Mouse (Mus musculus): ENCODE results near the gene Irf1.
A peak's percentile ranks its signal among the peaks of the same experiment; 100 is the strongest.

Irf1 gene

GRCm38 (mm10) chr11:53781201-53781775 is 11.5 kb downstream of the Irf1 start:
- DNase-seq (ENCODE audit: low read depth in 2 of 2, low spot score in 2 of 2) = no peak

- no peak for DNase-seq (ENCODE audit: low read depth in 2 of 2, low spot score in 2 of 2)
These were observed 12.2 kb downstream of the Irf1 start for GRCm38 (mm10) chr11:53781964-53782363.

DNA sequence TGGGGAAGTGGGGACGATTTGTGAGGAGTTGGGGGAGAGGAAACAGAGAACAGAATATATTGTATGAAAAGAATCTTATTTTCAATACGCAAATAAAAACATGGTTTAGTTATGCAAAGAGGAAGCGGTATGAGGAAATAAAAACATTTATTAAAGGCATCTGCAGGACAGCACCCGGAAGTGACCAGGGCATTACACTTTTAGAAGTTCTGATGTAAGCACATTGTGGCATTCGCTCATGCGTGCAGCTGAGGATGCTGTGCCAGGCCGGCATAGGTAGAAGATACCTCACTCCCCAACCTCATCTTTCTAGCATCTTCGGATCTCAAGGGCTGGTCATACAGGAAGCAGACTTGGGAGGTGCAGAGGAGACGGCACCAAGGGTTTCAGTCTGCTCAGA is 13.5 kb downstream of the Irf1 start:
- DNase-seq (ENCODE audit: low read depth in 2 of 2, low spot score in 2 of 2) = no peak

DNA sequence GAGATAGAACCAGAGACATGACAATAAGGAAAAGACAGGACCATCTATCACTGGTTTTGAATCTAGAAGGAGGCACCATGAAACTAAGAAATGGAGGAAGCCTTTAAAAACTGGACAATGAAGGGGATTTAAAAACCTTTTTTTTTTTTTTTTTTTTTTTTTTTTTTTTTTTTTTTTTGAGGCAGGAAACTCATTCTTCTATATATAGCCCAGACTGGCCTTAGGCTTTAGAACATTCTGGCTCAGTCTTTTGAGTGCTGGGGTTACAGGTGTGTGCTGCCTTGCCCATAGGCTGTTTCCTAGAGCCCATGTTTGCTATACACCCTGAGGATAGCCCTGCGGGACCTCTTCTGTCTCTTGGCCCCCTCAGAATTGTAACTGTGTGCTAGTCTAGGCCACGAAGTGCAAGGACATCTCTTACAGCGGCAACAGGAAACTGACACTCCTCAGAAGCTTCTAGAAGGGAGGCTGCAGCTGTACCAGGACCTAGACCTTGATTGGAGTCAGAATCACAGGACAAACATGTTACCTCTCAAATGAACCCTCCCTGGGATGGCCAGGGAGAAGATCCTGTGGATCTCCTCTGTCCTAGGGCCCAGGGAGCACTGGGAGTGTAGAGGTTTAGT is 15.6 kb downstream of the Irf1 start:
- DNase-seq (ENCODE audit: low read depth in 2 of 2, low spot score in 2 of 2) = no peak

- no peak for DNase-seq (ENCODE audit: low read depth in 2 of 2, low spot score in 2 of 2)
These were observed 16.5 kb downstream of the Irf1 start for GRCm38 (mm10) chr11:53786058-53787031.

GRCm38 (mm10) chr11:53788196-53788595 is 18.4 kb downstream of the Irf1 start:
- DNase-seq (ENCODE audit: low read depth in 2 of 2, low spot score in 2 of 2) = no peak

DNA sequence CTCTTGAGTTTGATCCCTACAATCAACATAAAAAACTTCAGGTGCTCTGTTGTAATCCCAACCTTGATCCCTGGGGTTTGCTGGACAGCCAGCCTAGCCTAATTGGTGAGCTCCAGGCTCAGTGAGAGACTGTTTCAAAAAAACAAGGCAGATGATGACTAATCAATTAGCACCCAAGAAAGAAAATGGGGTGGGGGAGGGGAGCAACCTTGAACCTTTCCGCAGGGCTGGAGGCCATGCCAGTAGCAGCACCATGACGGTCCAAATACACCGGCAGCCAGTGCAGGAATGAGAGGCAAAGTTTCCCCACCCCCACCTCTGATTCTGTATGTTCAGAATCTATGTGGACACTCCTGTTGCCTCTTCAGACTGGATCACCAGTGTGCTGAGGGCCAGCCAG is 19.5 kb downstream of the Irf1 start:
- DNase-seq (ENCODE audit: low read depth in 2 of 2, low spot score in 2 of 2) = no peak

GRCm38 (mm10) chr11:53792986-53793385 is 23.2 kb downstream of the Irf1 start:
- no peak for DNase-seq (ENCODE audit: low read depth in 2 of 2, low spot score in 2 of 2)

GRCm38 (mm10) chr11:53794015-53794414 is 24.2 kb downstream of the Irf1 start:
- no peak for DNase-seq (ENCODE audit: low read depth in 2 of 2, low spot score in 2 of 2)

DNA sequence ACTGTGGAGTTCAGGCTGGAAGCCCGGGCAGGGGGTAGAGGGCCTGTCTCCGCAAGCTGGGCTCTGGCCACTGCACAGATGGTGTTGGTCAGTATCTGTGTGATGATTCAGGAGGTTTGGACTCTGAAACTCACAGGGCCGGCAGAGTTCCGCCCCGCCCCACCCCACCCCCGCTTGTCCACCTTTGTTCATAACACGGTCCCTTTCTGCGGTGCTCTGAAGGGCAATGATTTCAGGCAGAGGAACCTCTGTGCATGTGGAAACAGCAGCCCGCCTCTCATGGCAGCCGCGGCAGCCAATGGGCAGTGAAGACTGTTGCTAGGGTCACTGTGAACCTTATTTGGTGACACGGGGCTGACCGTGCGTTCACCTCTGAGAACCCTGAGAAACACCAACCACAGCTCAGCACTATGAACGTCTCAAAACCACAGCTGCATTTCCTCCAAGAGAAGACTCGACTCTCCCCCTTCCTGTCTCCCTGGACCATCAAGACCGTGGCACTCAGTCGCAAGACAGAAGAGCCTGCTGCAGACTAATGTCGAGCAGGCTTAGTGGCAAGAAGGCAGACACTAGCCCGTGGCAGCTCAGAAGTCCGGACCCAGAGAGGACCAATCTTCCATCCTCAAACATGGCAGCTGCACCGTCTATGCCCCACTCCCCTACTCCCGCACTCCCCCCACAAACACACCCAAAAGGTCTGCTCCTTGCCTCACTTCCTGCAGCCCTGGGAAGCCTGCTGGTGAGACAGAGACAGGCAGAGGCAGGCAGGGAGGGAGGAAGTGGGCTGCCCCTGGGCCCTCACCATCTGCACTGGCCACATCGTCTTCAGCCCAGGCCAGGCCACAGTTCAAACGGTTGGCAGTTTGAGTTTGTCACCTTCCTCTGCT is 25.1 kb downstream of the Irf1 start:
- DNase-seq (ENCODE audit: low read depth in 2 of 2, low spot score in 2 of 2) = peak; percentile 63 to 68

DNA sequence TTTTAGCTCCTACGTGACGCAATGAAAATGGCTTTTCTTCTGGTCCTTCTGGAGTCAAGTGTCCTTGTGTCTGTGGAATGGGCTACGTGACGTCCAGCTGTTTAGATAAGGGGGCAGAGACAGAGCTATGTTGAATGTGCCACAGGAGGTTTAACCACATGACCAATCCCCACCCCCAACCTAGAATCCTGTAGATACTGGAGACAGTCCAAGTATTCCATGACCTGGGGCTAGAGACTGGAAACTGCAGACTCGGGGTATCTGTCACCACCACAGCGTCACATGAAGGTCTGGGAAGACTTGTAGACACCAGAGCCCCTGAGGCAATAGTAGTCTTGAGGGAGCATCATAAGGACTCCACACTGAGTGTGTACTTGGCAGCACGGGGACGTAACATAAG is 26.0 kb downstream of the Irf1 start:
- no peak for DNase-seq (ENCODE audit: low read depth in 2 of 2, low spot score in 2 of 2)

GRCm38 (mm10) chr11:53796409-53797151 is 26.8 kb downstream of the Irf1 start:
- no peak for DNase-seq (ENCODE audit: low read depth in 2 of 2, low spot score in 2 of 2)

DNA sequence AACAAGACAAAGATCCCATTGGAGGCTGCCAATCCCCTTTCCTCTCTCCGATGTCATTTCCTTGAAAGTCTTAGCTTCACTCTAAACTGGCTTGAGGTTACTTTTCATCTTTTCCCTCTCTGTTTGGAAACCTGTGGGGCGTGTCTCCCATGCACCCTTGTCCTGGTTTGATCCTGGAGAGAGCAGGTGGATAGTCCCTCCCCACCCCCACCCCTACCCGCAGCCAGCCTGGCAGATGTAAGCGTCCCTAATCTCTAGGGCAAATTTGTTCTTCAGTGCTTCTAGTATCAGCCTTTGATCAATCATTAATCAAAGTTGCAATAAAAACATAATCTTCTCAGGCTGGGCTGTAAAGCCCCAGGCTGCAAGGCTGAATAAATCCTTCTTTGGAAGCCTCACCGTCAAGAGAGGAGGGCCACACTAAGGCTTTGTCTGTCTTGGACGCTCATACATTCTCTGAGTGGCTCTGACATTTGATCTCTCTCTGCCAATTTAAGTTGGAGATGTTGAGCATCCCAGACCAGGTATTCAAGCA is 27.6 kb downstream of the Irf1 start:
- DNase-seq (ENCODE audit: low read depth in 2 of 2, low spot score in 2 of 2) = no peak

DNA sequence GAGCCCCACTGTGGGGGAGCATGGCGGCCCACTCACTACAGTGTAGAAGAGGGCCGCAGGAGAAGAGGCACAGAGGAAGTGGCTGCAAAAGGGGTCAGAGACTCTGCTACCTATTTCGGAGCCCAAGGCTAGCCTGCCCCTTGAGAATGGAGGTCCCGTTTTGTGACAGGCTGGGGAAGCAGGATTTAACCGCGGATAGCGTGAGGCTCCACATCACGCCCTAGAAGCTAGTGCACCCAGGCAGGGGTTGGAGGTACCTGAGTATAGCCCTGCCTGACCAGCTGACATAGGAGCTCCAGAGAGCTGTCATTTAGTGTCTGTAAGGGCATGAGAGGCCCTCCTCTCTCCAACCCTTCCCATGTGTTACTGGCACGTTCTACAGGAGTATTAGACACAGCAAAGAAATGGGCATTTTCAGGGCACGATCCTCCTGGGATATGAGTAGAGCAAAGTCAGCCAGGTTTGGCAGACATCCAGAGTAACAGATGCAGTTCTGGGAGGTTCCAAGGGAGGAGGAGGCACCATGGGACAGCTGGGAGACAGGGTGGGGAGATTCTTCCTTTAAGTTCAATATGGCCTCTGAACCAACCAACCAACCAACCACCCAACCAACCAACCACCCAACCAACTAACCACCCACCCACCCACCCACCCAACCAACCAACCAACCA is 28.4 kb downstream of the Irf1 start:
- DNase-seq (ENCODE audit: low read depth in 2 of 2, low spot score in 2 of 2) = no peak

- DNase-seq (ENCODE audit: low read depth in 2 of 2, low spot score in 2 of 2) = no peak
These were observed 30.2 kb downstream of the Irf1 start for GRCm38 (mm10) chr11:53800036-53800435.

DNA sequence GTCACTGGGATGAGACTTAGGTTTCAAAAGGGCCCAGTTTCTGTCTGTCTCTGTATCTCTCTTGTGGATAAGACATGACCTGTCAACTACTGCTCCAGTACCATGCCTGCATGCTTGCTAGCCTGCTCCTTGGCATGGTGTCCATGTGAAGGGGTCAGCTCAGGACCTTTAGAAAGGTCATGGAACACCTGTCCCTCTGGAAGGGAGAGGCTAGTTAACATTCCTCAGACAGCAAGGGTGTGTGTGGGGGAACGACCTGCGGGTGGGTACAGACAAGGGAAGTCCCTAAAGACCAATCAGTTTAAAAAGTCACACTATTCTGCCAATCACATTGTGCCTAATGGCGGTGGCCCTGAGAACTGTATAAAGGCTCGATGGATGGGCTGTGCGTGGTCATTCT is 31.2 kb downstream of the Irf1 start:
- no peak for DNase-seq (ENCODE audit: low read depth in 2 of 2, low spot score in 2 of 2)

DNA sequence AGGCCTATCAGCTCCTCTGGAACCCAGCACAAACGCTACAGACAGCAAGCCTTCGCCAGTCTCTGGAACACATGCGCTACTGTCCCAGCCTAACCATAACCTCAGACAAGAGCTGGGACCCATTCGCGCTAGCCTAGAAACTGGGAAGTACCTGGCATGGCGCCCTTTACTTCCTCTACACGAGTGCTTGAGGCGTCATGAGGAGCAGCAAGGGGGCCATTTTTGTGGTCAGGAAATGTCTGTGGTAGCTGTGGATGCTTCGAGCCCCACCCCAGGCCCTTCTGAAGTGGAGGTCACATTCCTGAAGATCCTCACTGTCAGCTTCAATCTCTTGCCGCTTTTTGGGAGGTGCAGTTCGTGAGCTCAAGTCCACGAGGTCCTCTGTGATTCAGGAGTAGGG is 33.3 kb downstream of the Irf1 start:
- DNase-seq (ENCODE audit: low read depth in 2 of 2, low spot score in 2 of 2) = no peak

DNA sequence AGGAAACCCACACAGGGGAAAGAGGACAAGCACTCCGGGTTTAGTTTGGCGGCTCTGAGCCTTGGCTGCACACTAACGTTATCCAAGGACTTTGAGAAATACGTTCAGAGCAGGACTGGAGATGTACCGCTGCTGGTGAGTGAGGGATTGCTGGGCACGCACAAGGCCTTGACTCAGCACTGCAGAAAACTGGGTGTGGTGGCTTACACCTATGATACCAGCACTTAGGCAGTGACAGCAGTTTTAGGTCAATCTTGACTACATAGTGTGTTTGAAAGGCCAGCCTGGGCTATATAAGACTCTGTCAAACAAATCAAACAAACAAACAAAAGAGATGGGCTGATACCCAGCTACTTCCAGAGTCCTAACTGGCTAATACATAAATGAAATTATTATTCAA is 33.7 kb downstream of the Irf1 start:
- DNase-seq (ENCODE audit: low read depth in 2 of 2, low spot score in 2 of 2) = no peak

DNA sequence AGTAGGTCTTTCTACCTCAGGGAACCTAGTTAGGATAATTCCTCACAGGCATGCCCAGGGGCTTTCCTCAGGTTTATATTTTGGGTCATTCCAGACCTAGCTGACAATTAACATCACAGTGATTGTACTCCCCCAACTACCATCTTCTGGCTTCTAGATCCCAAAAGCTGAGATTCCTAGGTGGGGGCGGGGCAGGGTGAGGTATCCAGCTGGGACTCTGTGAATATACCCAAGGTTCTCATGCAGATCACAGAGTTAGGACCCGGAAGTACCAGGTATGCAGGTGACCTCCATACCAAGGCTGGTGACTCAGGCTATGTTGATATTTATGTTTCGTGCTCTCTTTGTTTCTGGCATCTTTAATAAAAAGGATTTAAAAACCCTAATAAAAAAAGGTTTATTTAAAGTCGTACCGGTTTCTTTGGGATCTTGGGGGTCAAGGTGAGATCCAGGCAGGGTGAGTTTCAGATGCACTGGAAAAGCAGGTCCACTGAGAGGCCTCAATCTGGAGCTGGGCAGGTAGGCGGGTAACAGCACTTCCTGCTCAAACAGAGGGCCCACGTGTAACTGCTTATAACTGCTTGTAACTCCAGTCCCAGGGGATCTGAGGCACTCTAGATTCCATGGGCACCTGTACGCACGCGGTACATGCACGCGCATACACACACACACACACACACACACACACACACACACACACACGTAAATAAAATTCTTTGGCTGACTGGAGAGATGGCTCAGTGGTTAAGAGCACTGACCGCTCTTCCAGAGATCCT is 34.9 kb downstream of the Irf1 start:
- DNase-seq (ENCODE audit: low read depth in 2 of 2, low spot score in 2 of 2) = no peak

Measured in CD8-positive naive resting alpha-beta T cell, adult 2 months (primary cell).